Mouse (Mus musculus): Measurements from ENCODE around the gene B9d2.

- TF ChIP-seq POLR2A (IDR thresholded peaks at IDR 0.05; ENCODE audit: borderline replicate concordance, insufficient read depth, low read length) = no peak
- TF ChIP-seq CTCF (IDR thresholded peaks at IDR 0.05; ENCODE audit: borderline replicate concordance, insufficient read depth, low read depth, low read length) = no peak
Measured at GRCm38 (mm10) chr7:25705801-25706251, 25.2 kb downstream of the B9d2 start.

All from cerebellum, adult 2 months (tissue).